Mouse (Mus musculus) midbrain, embryonic 11.5 days (tissue): ENCODE data around the gene Fam129b. TPM values are rescaled to one million over a fixed set of nuclear protein-coding genes. Genes with fewer than 3 reads are reported as not detected.

Experiments
- ATAC-seq: fragments of 200-750 bp; cut with Nextera tagmentation; 2 replicates; pipeline ENCODE4 v1.8.0; 2017; ENCODE audit warnings: moderate TSS enrichment, moderate library complexity; ENCODE audit not compliant: low FRiP score
- DNase-seq: peaks from one replicate; pipeline ENCODE4 v3.0.0; 2015; ENCODE audit warnings: low spot score; ENCODE audit errors: missing footprints
- H3K27ac ChIP-seq: fragments of 300-500 bp; sonication (generic); 2 replicates; pipeline ENCODE4 v1.5.1; 2014; ENCODE audit warnings: low read depth, low read length
- H3K27me3 ChIP-seq: fragments of 300-500 bp; sonication (generic); 2 replicates; pipeline ENCODE4 v1.6.1; 2014; ENCODE audit warnings: mild to moderate bottlenecking, low read length, moderate library complexity, mixed read lengths; ENCODE audit not compliant: control insufficient read depth, insufficient read depth
- H3K36me3 ChIP-seq: fragments of 300-500 bp; sonication (generic); 2 replicates; pipeline ENCODE4 v1.6.1; 2014; ENCODE audit warnings: mild to moderate bottlenecking, low read length, moderate library complexity, mixed read lengths; ENCODE audit not compliant: control insufficient read depth, insufficient read depth
- H3K4me1 ChIP-seq: fragments of 300-500 bp; sonication (generic); 2 replicates; pipeline ENCODE4 v1.6.1; 2014; ENCODE audit warnings: low read length; ENCODE audit not compliant: control insufficient read depth, insufficient read depth
- H3K4me2 ChIP-seq: fragments of 300-500 bp; sonication (generic); 2 replicates; pipeline ENCODE4 v1.6.1; 2014; ENCODE audit warnings: mild to moderate bottlenecking, moderate library complexity
- H3K4me3 ChIP-seq: fragments of 300-500 bp; sonication (generic); 2 replicates; pipeline ENCODE4 v1.5.1; 2014; ENCODE audit warnings: low read depth, low read length
- H3K9ac ChIP-seq: fragments of 300-500 bp; sonication (generic); 2 replicates; pipeline ENCODE4 v1.6.1; 2014; ENCODE audit warnings: low read length
- H3K9me3 ChIP-seq: fragments of 300-500 bp; sonication (generic); 2 replicates; pipeline ENCODE4 v1.6.1; 2016; ENCODE audit warnings: low read length; ENCODE audit not compliant: control insufficient read depth
- WGBS: fragments of 180-500 bp; shearing (Covaris S2); extraction: QIAGEN DNeasy Blood & Tissue Kit; methylation state at CpG from one replicate; pipeline ENCODE4 v1.1.7; 2014; 5-methylcytosine and 5-hydroxymethylcytosine counted together
- polyA plus RNA-seq: library from polyadenylated mRNA; unstranded; fragments of >200 nt; fragmentation: Nextera tagmentation; extraction: Ambion mirVana; gene quantifications from 2 replicates; pipeline ENCODE4 v1.2.1, GENCODE M21; 2014

Gene Fam129b
- polyA plus RNA-seq, 1 experiment from 2014 or later: 10.6 TPM

DNA sequence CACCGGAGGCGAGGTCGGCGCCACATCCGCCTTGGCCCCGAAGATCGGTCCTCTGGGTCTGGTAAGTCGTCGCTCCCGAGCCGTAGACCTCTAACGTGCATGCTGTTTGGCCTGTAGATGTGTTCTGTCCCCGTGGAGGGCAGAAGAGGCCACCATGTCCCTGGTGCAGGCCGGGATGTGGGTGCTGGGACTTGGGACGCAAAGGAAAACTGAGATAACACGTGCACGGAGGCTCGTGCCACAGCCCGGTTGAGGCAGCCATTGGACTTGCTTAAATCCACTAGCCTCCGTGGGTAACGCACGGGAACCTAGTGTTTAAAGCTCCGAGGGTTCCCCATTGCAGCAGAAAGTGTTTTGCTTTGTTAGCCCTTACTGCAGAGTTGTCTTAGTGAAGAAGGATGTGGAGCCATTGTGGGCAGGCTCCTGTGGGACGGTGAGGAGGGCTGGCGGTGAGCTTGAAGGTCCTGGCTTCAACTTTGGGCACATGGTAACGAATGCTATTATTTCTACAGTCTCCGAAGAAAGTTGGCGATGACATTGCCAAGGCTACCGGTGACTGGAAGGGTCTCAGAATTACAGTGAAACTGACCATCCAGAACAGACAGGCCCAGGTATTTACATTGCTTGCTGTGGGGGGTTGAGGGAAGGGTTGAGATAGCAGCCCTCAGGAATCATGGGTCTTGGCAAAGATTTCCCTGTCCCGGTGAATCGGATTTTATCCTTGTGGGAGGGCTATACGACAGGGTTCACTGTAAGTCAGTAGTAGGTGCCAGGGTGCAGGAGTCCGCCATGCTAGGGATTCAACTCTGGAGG is 86.4 kb downstream of the Fam129b start:
- Histone ChIP-seq H3K4me1 (peaks cover 21% of the 10 kb centered on the region), H3K27ac (peak overlapping the region; percentile 81), H3K9ac (peak overlapping the region; percentile 98), H3K27me3 (no peaks in the 10 kb centered on the region), H3K36me3 (peaks cover 9% of the 10 kb centered on the region; the same call in 1 of the 2 replicates), H3K9me3 (no peaks in the 10 kb centered on the region), H3K4me3 (peak overlapping the region; percentile 90), H3K4me2 (peak overlapping the region; percentile 94)
- under 1% methylated on average over 33 of the region's 33 CpGs for WGBS
- DNase-seq: peak; percentile 92
- ATAC-seq: no peak

DNA sequence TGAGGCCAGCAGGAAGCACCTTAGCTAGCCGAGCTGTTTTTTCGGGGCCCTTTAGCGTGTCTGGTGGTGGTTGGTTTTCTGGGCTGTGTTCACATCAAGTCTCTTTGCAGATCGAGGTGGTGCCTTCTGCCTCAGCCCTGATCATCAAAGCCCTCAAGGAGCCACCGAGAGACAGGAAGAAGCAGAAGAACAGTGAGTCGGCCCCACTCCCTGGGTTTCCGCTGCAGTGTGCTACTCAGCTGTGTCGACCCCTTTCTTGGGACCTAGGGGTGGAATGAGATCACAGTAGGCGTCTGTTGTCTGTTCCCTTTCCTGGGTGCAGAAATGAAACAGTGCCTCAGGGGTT is 86.9 kb downstream of the Fam129b start:
- peak overlapping the region; percentile 81 for H3K27ac ChIP-seq
- H3K4me1 ChIP-seq: peaks cover 25% of the 10 kb centered on the region
- H3K27me3 ChIP-seq: no peaks in the 10 kb centered on the region
- 11% methylated on average over 9 of the region's 9 CpGs for WGBS
- H3K36me3 ChIP-seq: peaks cover 9% of the 10 kb centered on the region; the same call in 1 of the 2 replicates
- H3K9me3 ChIP-seq: no peaks in the 10 kb centered on the region
- DNase-seq: no peak
- ATAC-seq: no peak
- peak overlapping the region; percentile 98 for H3K9ac ChIP-seq
- peak overlapping the region; percentile 90 for H3K4me3 ChIP-seq
- peak overlapping the region; percentile 94 for H3K4me2 ChIP-seq

DNA sequence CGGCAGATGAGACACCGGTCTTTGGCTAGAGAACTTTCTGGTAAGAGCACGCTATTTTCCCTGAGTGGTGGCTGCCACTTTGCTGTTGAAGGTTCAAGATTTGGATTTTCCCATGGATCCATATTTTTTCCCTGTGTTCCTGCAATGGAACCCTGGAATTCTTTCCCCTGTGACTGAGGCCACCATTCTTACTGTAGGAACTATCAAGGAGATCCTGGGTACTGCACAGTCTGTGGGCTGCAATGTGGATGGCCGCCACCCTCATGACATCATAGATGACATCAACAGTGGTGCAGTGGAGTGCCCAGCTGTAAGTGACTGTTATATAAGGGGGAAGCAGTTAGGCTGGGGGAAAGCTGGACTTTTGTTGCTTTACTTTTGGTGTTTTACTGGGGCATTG is 87.6 kb downstream of the Fam129b start:
- H3K27ac ChIP-seq: no peak overlapping the region
- peaks cover 25% of the 10 kb centered on the region for H3K4me1 ChIP-seq
- DNase-seq: peak; percentile 87
- no peaks in the 10 kb centered on the region for H3K9me3 ChIP-seq
- H3K27me3 ChIP-seq: no peaks in the 10 kb centered on the region
- H3K4me2 ChIP-seq: peak overlapping the region; percentile 94
- no peak for ATAC-seq
- peaks cover 9% of the 10 kb centered on the region; the same call in 1 of the 2 replicates for H3K36me3 ChIP-seq
- WGBS: 75% methylated on average over 4 of the region's 4 CpGs
- peak overlapping the region; percentile 90 for H3K4me3 ChIP-seq
- peak overlapping the region; percentile 98; the same call in 1 of the 2 replicates for H3K9ac ChIP-seq

DNA sequence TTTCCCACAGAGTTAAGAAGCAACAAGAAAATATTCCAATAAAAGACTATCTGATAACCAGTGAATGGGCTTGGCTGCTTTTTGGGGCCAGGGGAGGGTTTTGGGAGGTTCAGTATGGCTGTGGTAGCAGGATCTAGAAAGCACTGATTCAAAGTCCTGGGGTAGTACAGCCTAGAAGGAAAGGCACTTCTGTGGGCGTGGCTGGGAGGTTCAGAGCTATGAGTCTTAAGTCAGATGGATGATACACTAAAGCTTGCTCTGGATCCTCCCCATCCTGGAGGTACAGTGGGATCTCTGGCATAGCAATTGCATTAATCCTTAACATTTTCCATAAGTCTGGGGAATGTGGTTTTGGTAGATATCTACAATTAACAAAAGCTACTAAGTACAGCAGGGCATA is 88.1 kb downstream of the Fam129b start:
- ATAC-seq: no peak
- DNase-seq: no peak
- Histone ChIP-seq H3K27ac (no peak overlapping the region), H3K36me3 (peaks cover 9% of the 10 kb centered on the region; the same call in 1 of the 2 replicates), H3K4me3 (no peak overlapping the region; the same call in 1 of the 2 replicates), H3K4me2 (no peak overlapping the region), H3K9me3 (no peaks in the 10 kb centered on the region), H3K9ac (no peak overlapping the region), H3K4me1 (peaks cover 25% of the 10 kb centered on the region), H3K27me3 (no peaks in the 10 kb centered on the region)
- 70% methylated on average over 1 of the region's 1 CpGs for WGBS

DNA sequence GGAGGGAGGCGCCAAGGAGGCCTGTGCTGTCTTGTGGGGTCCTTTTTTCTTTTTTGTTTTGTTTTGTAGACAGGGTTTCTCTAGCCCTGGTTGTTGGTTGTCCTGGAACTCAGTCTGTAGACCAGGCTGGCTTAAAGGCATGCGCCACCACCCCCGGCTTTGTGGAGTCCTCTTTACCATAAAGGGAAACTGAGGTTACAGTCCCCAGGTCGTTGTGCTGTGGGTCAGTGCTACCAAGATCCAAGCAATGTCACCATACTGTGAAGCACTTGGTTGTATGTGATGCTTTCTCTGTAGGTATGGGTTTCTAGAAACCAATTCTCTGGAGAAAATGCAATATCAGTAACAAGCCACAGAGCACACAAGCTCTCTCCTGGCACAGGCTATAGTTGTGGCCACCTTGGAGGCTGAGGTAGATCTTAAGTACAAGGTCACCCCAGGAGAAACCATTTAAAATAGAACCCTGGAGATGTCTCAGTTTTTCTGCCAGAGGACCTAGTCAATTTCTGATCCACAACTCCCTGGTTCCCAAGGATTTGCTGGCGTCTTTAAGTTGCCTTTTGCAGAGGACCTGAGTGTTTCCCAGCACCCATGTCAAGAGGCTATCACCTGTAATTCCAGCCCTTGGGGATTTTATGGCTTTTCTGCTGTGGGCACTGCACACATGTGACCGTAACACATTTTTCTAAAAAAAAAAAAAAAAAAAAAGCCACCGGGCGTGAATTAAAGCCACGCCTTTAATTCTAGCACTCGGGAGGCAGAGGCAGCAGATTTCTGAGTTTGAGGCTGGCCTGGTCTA is 88.9 kb downstream of the Fam129b start:
- Histone ChIP-seq H3K4me3 (no peak overlapping the region), H3K36me3 (peaks cover 9% of the 10 kb centered on the region; the same call in 1 of the 2 replicates), H3K9ac (0 out of 2 replicates have a peak overlapping the region, but pooled peaks have one; percentile 27), H3K9me3 (no peaks in the 10 kb centered on the region), H3K4me1 (peaks cover 25% of the 10 kb centered on the region), H3K27ac (no peak overlapping the region), H3K27me3 (no peaks in the 10 kb centered on the region), H3K4me2 (no peak overlapping the region)
- 27% methylated on average over 10 of the region's 10 CpGs for WGBS
- DNase-seq (peak; percentile 86), ATAC-seq (no peak)

DNA sequence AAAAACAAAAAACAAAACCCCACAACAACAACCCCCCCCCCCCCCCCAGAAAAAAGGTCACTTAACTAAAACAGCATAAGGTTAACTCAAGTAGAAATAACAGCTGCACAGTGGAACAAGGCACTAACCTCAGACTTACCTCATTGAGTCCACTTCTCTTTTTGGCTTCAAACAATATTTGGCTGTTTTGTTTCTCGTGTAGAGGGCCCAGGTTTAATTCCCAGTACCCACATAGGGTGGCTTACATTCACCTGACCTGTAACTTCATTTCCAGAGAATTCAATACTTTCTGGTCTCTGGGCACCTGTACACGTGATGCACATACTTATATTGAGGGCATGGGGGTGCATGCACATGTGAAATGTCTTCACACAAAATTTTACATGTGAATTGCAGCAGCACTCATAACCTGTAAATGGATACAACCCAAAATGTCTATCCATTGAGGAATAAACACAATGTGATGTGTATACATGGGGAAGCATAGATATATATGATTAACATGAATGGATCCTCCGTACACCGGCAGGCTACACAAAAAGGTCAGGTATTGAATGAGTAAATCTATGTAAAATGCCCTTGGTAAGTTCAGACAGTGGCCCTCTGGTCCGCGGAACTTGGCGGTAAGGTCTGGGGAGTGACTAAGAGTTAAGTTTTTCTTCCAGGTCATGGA is 89.7 kb downstream of the Fam129b start:
- Histone ChIP-seq H3K4me3 (no peak overlapping the region), H3K27ac (no peak overlapping the region), H3K4me2 (peak overlapping the region; percentile 93; the same call in 1 of the 2 replicates), H3K4me1 (peaks cover 22% of the 10 kb centered on the region), H3K36me3 (peaks cover 9% of the 10 kb centered on the region; the same call in 1 of the 2 replicates), H3K9ac (no peak overlapping the region), H3K9me3 (no peaks in the 10 kb centered on the region), H3K27me3 (no peaks in the 10 kb centered on the region)
- DNase-seq: peak; percentile 85
- 13% methylated on average over 7 of the region's 7 CpGs for WGBS
- ATAC-seq: no peak

DNA sequence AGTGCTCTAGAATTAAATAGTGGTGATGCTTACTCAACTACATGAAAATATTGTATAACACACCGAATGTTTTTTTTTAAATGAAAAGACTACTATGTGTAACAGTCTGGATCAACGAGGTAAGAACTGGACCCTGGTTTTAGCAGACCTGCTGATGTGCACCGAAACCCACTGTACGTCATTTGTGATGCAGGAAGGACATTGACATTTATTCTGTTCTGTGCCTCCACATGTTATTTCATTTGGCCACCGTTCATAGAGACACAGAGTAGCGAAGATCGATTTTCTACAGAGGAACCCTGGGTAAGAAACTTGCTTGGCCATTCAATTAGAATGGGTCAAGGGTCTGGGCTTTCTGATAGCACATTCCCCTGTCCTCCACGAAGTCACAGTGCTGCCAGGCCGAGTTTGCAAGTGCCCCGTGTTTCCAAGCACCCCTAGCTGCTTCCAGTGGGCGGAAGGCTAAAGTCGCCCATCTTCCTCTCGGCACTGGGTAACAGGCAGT is 90.3 kb downstream of the Fam129b start:
- H3K4me2 ChIP-seq: peak overlapping the region; percentile 93
- peaks cover 9% of the 10 kb centered on the region; the same call in 1 of the 2 replicates for H3K36me3 ChIP-seq
- H3K27ac ChIP-seq: peak overlapping the region; percentile 73; the same call in 1 of the 2 replicates
- no peaks in the 10 kb centered on the region for H3K27me3 ChIP-seq
- H3K4me3 ChIP-seq: peak overlapping the region; percentile 59
- 12% methylated on average over 13 of the region's 13 CpGs for WGBS
- no peaks in the 10 kb centered on the region for H3K9me3 ChIP-seq
- ATAC-seq: no peak; the same call in 1 of the 2 replicates
- peak overlapping the region; percentile 79 for H3K9ac ChIP-seq
- peaks cover 18% of the 10 kb centered on the region for H3K4me1 ChIP-seq
- no peak for DNase-seq

DNA sequence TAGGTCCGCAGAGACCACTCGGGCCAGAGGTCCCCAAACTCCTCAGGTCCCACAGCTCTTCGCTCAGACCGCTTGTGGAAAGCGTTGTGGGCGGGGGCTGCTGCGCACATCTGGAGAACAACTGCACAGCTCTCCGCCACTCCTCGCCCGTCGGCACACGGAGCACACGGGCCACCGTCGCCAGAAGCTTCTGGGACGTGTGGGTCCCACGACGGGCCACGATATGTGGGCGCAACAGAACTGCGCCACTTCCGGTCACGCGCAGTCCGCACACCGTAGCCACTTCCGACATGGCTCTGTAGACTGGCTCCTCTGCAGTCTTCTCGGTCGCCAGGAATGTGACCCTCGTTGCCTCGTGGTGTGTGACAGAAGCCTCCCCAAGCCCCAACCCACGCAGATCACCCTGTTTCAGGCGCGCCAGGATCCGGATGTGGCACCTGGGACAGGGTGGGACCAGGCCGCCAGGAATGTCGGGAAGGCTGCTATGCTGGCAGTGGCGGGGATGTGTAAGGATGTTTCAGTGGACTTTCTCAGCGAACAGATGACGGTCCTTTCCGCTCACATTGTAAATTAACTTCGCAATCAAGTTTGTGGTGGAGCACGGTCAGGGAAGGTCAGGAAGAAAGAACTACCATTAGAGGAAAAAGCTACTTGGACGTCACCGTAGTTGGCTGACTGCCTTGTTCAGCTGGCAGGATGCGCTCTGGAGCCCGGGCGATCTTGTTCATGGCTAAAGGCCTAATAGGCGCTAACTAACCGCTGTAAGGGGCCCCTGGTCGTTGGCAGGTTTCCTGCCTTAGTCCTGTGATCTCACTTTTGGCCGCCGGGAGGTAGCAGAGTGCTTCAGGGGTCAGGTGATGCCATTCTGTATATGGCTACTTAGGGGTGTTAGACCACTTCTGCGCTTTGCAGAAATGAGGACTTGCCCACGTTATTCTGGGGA is 91.0 kb downstream of the Fam129b start:
- peak overlapping the region; percentile 93 for H3K4me2 ChIP-seq
- peak overlapping the region; percentile 59 for H3K4me3 ChIP-seq
- no peaks in the 10 kb centered on the region for H3K9me3 ChIP-seq
- ATAC-seq: peak; percentile 90
- peak overlapping the region; percentile 79 for H3K9ac ChIP-seq
- peak overlapping the region; percentile 73 for H3K27ac ChIP-seq
- no peaks in the 10 kb centered on the region for H3K27me3 ChIP-seq
- WGBS: 1% methylated on average over 55 of the region's 55 CpGs
- peaks cover 9% of the 10 kb centered on the region; the same call in 1 of the 2 replicates for H3K36me3 ChIP-seq
- DNase-seq: peak; percentile 98
- peaks cover 18% of the 10 kb centered on the region for H3K4me1 ChIP-seq
